Mouse (Mus musculus): ENCODE data around the gene Npas3.

GRCm38 (mm10) chr12:53810081-53810480 lies 561.6 kb downstream of the Npas3 start:
- TF ChIP-seq POLR2A (IDR thresholded peaks at IDR 0.05; ENCODE audit: insufficient read length, low read depth) (no peak), MAX (IDR thresholded peaks at IDR 0.05; ENCODE audit: low read depth) (no peak), REST (IDR thresholded peaks at IDR 0.05; ENCODE audit: insufficient read depth, insufficient read length) (no peak), CEBPB (IDR thresholded peaks at IDR 0.05; ENCODE audit: insufficient read depth, poor library complexity, severe bottlenecking) (no peak), USF1 (IDR thresholded peaks at IDR 0.05; ENCODE audit: low read depth) (no peak), MYOG (IDR thresholded peaks at IDR 0.05; ENCODE audit: control insufficient read depth in 1 of 3, insufficient read depth in 1 of 3, insufficient read length in 2 of 3, low read depth in 2 of 3) (no peak), TCF3 (IDR thresholded peaks at IDR 0.05; ENCODE audit: insufficient read length, low read depth) (no peak), E2F4 (IDR thresholded peaks at IDR 0.05; ENCODE audit: insufficient read depth) (no peak), POLR2AphosphoS2 (IDR thresholded peaks at IDR 0.05; ENCODE audit: insufficient read length, low read depth) (no peak), SRF (IDR thresholded peaks at IDR 0.05; ENCODE audit: control insufficient read depth, insufficient read length, low read depth) (no peak)
